8 mouse cellular contexts compared by ENCODE assay signal in the genomic region with DNA sequence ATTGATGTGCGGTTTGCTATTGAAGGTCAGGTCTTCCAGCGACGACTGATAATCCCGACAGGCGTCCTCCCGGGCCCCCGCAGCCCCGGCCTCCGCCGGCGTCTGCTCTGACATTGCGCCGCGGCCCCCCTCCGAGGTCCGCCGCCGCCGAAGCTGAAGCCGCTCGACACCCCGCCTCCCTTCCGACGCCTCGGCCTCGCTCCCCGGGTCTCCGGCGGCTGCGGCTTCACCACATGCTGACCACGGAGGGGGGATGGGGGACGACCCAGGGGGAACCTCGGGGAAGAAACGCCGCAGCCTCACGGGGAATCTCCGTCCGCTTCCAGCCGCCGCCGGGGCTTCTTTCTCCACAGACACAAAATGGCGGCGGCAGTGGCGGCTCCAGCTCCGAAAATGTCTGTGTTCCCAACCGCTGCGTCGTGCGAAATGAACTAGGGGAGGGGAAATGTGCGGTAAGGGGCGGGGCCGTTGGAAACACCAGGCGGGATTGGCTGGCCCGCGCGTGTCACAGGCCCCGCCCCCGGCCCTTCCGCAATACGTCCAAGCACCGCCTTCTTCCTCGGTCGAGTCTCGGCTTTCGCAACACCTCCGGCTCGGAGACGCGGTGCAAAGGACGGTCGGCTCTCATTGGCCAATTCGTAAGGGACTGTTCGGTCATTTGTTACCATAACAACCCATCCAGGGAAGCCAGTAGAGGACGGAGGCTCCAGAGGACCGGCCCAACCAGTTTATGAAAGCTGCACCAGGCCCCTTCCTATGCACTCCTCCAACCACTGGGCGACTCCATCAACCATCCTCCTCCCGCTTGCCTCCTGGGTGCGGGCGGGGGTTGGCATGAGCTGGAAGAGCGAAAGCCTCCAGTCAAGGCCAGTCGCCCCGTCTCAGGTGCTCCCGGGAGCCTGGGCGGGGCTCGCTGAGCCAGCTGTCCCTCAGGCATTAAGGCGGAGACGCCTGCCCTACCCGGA. TPM values are rescaled to one million over a fixed set of nuclear protein-coding genes. Genes with fewer than 3 reads are reported as not detected.
DNase-seq lines count a peak whose midpoint lies in the region; ATAC-seq and TF ChIP-seq lines count a peak whose summit lies in the region.

A gene (minus strand): TSS at position 428 of the 965 bp plus-strand sequence.

- peak; percentile 63 for TF ChIP-seq POLR2A in ES-Bruce4 (IDR thresholded peaks at IDR 0.05; ENCODE audit: insufficient read depth, low read length)

- whole genome bisulfite sequencing in forebrain, embryonic 13.5 days = under 1% methylated on average over 87 of the region's 88 CpGs
- under 1% methylated on average over 88 of the region's 88 CpGs for WGBS in large intestine, adult 2 months
- 1% methylated on average over 86 of the region's 88 CpGs for WGBS in liver, postnatal 0 days (ENCODE audit: insufficient replicate concordance)
- WGBS in neural tube, embryonic 14.5 days = under 1% methylated on average over 87 of the region's 88 CpGs

- H3K9me3 ChIP-seq in ES-Bruce4 (replicated peaks; ENCODE audit: control insufficient read depth, insufficient read depth, low read length, poor library complexity, severe bottlenecking) = no peaks in the 10 kb centered on the region
- no peaks in the 10 kb centered on the region for H3K9me3 ChIP-seq in forebrain, embryonic 13.5 days (replicated peaks)
- H3K9me3 ChIP-seq in liver, postnatal 0 days (ENCODE audit: low read length) = no peaks in the 10 kb centered on the region
- no peaks in the 10 kb centered on the region for H3K9me3 ChIP-seq in neural tube, embryonic 14.5 days (ENCODE audit: control insufficient read depth, low read length)

- peak within 1 kb of the TSS; percentile 98 for H3K4me3 ChIP-seq in ES-Bruce4 (ENCODE audit: low read depth, low read length)
- H3K4me3 ChIP-seq in forebrain, embryonic 13.5 days = peak within 1 kb of the TSS; percentile 99
- H3K4me3 ChIP-seq in liver, postnatal 0 days (ENCODE audit: low read depth, low read length) = peak within 1 kb of the TSS; percentile 98
- peak within 1 kb of the TSS; percentile 97 for H3K4me3 ChIP-seq in neural tube, embryonic 14.5 days (ENCODE audit: low read depth, low read length)

- TF ChIP-seq CTCF in ES-Bruce4 (IDR thresholded peaks at IDR 0.05; ENCODE audit: low read depth, low read length) = no peak
- peak; percentile 28 for TF ChIP-seq CTCF in liver, postnatal 0 days (IDR thresholded peaks at IDR 0.05; ENCODE audit: low read depth)

- peak; percentile 96 to 97 for DNase-seq in heart, postnatal 10 days
- DNase-seq in large intestine, adult 2 months (ENCODE audit: low read depth, low spot score) = peak; percentile 99
- DNase-seq in liver, postnatal 0 days = peak; percentile 99
- peak; percentile 99 for DNase-seq in testis, postnatal 10 days (ENCODE audit: low spot score)

- no peak for TF ChIP-seq EP300 in ES-Bruce4 (IDR thresholded peaks at IDR 0.05; ENCODE audit: insufficient read depth, low read depth, low read length)
- peak; percentile 67 for TF ChIP-seq EP300 in liver, postnatal 0 days (IDR thresholded peaks at IDR 0.05; ENCODE audit: low read depth)

- intact Hi-C loops in heart, postnatal 10 days (cut with DNase I) = loop anchor here (1.0 to 2.0 kb wide), 3 partner anchors 23 to 109 kb away; a partner anchor contains a TSS

- H3K27ac ChIP-seq in ES-Bruce4 (ENCODE audit: insufficient read depth, low read length) = peak within 1 kb of the TSS; percentile 79
- H3K27ac ChIP-seq in forebrain, embryonic 13.5 days = peak within 1 kb of the TSS; percentile 97
- H3K27ac ChIP-seq in liver, postnatal 0 days (ENCODE audit: low read depth) = peak within 1 kb of the TSS; percentile 99
- H3K27ac ChIP-seq in neural tube, embryonic 14.5 days (ENCODE audit: low read depth, low read length) = peak within 1 kb of the TSS; percentile 98

- peaks cover 1% of the 10 kb centered on the region for H3K4me1 ChIP-seq in ES-Bruce4 (ENCODE audit: control insufficient read depth, insufficient read depth, low read length)
- H3K4me1 ChIP-seq in forebrain, embryonic 13.5 days = peaks cover 20% of the 10 kb centered on the region
- peaks cover 17% of the 10 kb centered on the region for H3K4me1 ChIP-seq in liver, postnatal 0 days (ENCODE audit: insufficient read depth)
- H3K4me1 ChIP-seq in neural tube, embryonic 14.5 days (ENCODE audit: control insufficient read depth, insufficient read depth, low read length) = peaks cover 16% of the 10 kb centered on the region

- peaks cover 19% of the 10 kb centered on the region for H3K36me3 ChIP-seq in ES-Bruce4 (ENCODE audit: control insufficient read depth, insufficient read depth, low read length, poor library complexity, severe bottlenecking)
- H3K36me3 ChIP-seq in forebrain, embryonic 13.5 days (ENCODE audit: poor library complexity, severe bottlenecking) = peaks cover 7% of the 10 kb centered on the region; the same call in 1 of the 2 replicates
- peaks cover 10% of the 10 kb centered on the region for H3K36me3 ChIP-seq in liver, postnatal 0 days (replicated peaks; ENCODE audit: insufficient read depth, low read length)
- no peaks in the 10 kb centered on the region for H3K36me3 ChIP-seq in neural tube, embryonic 14.5 days (ENCODE audit: control insufficient read depth, insufficient read depth, low read length)

- H3K9ac ChIP-seq in ES-Bruce4 (ENCODE audit: low read depth, poor library complexity, severe bottlenecking) = peak within 1 kb of the TSS; percentile 99
- H3K9ac ChIP-seq in forebrain, embryonic 13.5 days = peak within 1 kb of the TSS; percentile 97
- peak within 1 kb of the TSS; percentile 99 for H3K9ac ChIP-seq in liver, postnatal 0 days (replicated peaks)
- H3K9ac ChIP-seq in neural tube, embryonic 14.5 days (replicated peaks; ENCODE audit: low read depth, low read length) = peak within 1 kb of the TSS; percentile 97

- peak; percentile 99 for ATAC-seq in cerebellum, adult (ENCODE audit: insufficient number of reproducible peaks, low FRiP score, low TSS enrichment)
- peak; percentile 98 for ATAC-seq in forebrain, embryonic 13.5 days
- peak; percentile 93 for ATAC-seq in liver, postnatal 0 days
- ATAC-seq in neural tube, embryonic 14.5 days (ENCODE audit: low read depth) = peak; percentile 99

- peak within 1 kb of the TSS; percentile 80 for H3K4me2 ChIP-seq in forebrain, embryonic 13.5 days
- peak within 1 kb of the TSS; percentile 89 for H3K4me2 ChIP-seq in liver, postnatal 0 days (ENCODE audit: low read depth, low read length)
- H3K4me2 ChIP-seq in neural tube, embryonic 14.5 days (ENCODE audit: low read depth, low read length) = peak within 1 kb of the TSS; percentile 87

- H3K27me3 ChIP-seq in ES-Bruce4 (ENCODE audit: control insufficient read depth, insufficient read depth, low read length, poor library complexity, severe bottlenecking) = no peaks in the 10 kb centered on the region
- H3K27me3 ChIP-seq in forebrain, embryonic 13.5 days = no peaks in the 10 kb centered on the region
- no peaks in the 10 kb centered on the region for H3K27me3 ChIP-seq in liver, postnatal 0 days (ENCODE audit: insufficient read depth, low read length)
- no peaks in the 10 kb centered on the region for H3K27me3 ChIP-seq in neural tube, embryonic 14.5 days (ENCODE audit: control insufficient read depth, insufficient read depth, low read length)

RNA-seq across cellular contexts. Expression of the gene that starts here (rescaled TPM):
- polyA plus RNA-seq in ES-Bruce4 (2011; ENCODE audit: insufficient read depth, insufficient read length, low read depth, missing spikeins) = 63.2 and 64.1 TPM in 2 replicates
- 24.0 and 26.6 TPM in 2 replicates for polyA plus RNA-seq in forebrain, embryonic 13.5 days (2015; fragmentation: Nextera tagmentation; extraction: Ambion mirVana)
- total RNA-seq in heart, postnatal 10 days (2021) = 10 to 100 TPM; 28.6 to 39.2 TPM
- polyA plus RNA-seq in large intestine, adult 2 months (2012; rRNA removed) = 9.9 and 12.3 TPM in 2 replicates
- 7.0 and 8.0 TPM in 2 replicates for polyA plus RNA-seq in liver, postnatal 0 days (2015; fragmentation: Nextera tagmentation; extraction: Ambion mirVana)
- polyA plus RNA-seq in neural tube, embryonic 14.5 days (2014; fragmentation: Nextera tagmentation; extraction: Ambion mirVana) = 19.6 and 21.5 TPM in 2 replicates

Comparison
In these comparisons a context has a peak if more than half of its experiments do, and no peak if none do; other contexts are left out.
1. Peak in every context shown above with its lines: DNase-seq, ATAC-seq, H3K4me3 ChIP-seq and H3K27ac ChIP-seq.